Mouse (Mus musculus): Measurements from ENCODE around the gene Pabpc4.

DNA sequence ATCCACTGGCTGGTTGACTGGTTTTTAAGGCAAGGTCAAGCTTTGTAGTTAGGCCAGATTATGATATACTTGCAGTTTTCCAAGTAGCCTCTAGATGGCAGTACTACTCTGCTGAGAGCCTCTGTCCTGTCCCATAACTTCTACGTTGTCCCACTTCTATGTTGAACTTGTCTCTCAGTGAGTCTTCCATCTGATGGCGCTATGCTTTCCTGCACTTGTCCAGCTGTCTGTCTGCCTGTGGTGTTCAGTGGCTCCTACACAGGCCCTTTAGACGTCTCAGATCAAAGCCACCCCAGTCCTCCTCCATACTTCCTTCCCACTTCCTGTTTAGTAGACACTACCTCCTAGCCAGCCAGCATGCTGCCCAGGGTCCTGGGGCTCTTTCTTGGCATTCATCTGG lies 43.6 kb downstream of the Pabpc4 start:
- no peak for TF ChIP-seq GATA1 (IDR thresholded peaks at IDR 0.05; ENCODE audit: borderline replicate concordance, low read length)
- TF ChIP-seq FLI1 (IDR thresholded peaks at IDR 0.05; ENCODE audit: low read length), result no peak

Data from megakaryocyte, embryonic 14.5 days (primary cell).